Mouse (Mus musculus) MEL (cell line): ENCODE data around the gene Cyp1a1. TPM values are rescaled to one million over a fixed set of nuclear protein-coding genes. Genes with fewer than 3 reads are reported as not detected.

Experiments used
- DNase-seq: peaks from one replicate; pipeline ENCODE4 v3.0.0; 2011; ENCODE audit warnings: low read depth, low spot score
- H3K27ac ChIP-seq: 2 replicates; pipeline ENCODE4 v1.5.1; 2012; ENCODE audit warnings: low read depth, mild to moderate bottlenecking, control low read depth, low read length, moderate library complexity; ENCODE audit not compliant: control insufficient read depth
- H3K27me3 ChIP-seq, 2 experiments: fragments of 150-350 bp in 1 of 2; sonication (generic) in 1 of 2; 2 replicates each; pipeline ENCODE4 v1.6.1; 2012; ENCODE audit warnings: low read length in 2 of 2, mild to moderate bottlenecking in 2 of 2, improper control_type of control experiment in 1 of 2, moderate library complexity in 1 of 2; ENCODE audit not compliant: insufficient read depth in 2 of 2, control insufficient read depth in 1 of 2
- H3K36me3 ChIP-seq, 2 experiments: 2 replicates each; pipeline ENCODE4 v1.6.1; 2012 to 2014; ENCODE audit warnings: low read length in 2 of 2, improper control_type of control experiment in 1 of 2, inconsistent platforms in 1 of 2, mild to moderate bottlenecking in 1 of 2; ENCODE audit not compliant: insufficient read depth in 2 of 2, control insufficient read depth in 1 of 2
- H3K4me1 ChIP-seq, 2 experiments: fragments of 150-350 bp in 1 of 2; sonication (generic) in 1 of 2; 2 replicates each; pipeline ENCODE4 v1.6.1; 2012; ENCODE audit warnings: low read length in 2 of 2, improper control_type of control experiment in 1 of 2, mild to moderate bottlenecking in 1 of 2; ENCODE audit not compliant: insufficient read depth in 2 of 2, control insufficient read depth in 1 of 2
- H3K4me3 ChIP-seq, 2 experiments: fragments of 150-350 bp in 1 of 2; sonication (generic) in 1 of 2; 2 replicates each; pipeline ENCODE4 v1.5.1; 2012; ENCODE audit warnings: low read depth in 2 of 2, low read length in 2 of 2, mild to moderate bottlenecking in 2 of 2, moderate library complexity in 2 of 2, control low read depth in 1 of 2, improper control_type of control experiment in 1 of 2; ENCODE audit not compliant: control insufficient read depth in 1 of 2, insufficient read depth in 1 of 2
- H3K79me2 ChIP-seq: 2 replicates; pipeline ENCODE4 v1.6.1; 2012; ENCODE audit warnings: mild to moderate bottlenecking, low read length, moderate library complexity; ENCODE audit not compliant: control insufficient read depth, poor library complexity, insufficient read depth
- H3K9ac ChIP-seq: 2 replicates; pipeline ENCODE4 v1.6.1; 2012; ENCODE audit warnings: low read depth, mild to moderate bottlenecking, control low read depth, low read length, moderate library complexity; ENCODE audit not compliant: control insufficient read depth, poor library complexity, severe bottlenecking
- H3K9me3 ChIP-seq: fragments of 150-350 bp; sonication (generic); replicated peaks from 2 replicates; pipeline ENCODE4 v1.6.1; 2012; ENCODE audit warnings: mild to moderate bottlenecking, low read length, improper control_type of control experiment, moderate library complexity; ENCODE audit not compliant: insufficient read depth
- BHLHE40 ChIP-seq: IDR thresholded peaks from 2 replicates; pipeline ENCODE4 v1.6.1; 2012; ENCODE audit warnings: low read depth, mild to moderate bottlenecking, inconsistent platforms, low read length, improper control_type of control experiment, borderline replicate concordance
- CTCF ChIP-seq, 3 experiments: IDR thresholded peaks in 2 of 3; conservative IDR thresholded peaks in 1 of 3; 2 replicates each; pipeline ENCODE4 v1.5.1; 2011 to 2012; ENCODE audit warnings: low read length in 3 of 3, low read depth in 2 of 3, mild to moderate bottlenecking in 2 of 3, improper control_type of control experiment in 1 of 3, inconsistent platforms in 1 of 3, mixed read lengths in 1 of 3, moderate library complexity in 1 of 3; ENCODE audit not compliant: control insufficient read depth in 1 of 3, insufficient read depth in 1 of 3, poor library complexity in 1 of 3, severe bottlenecking in 1 of 3
- E2F4 ChIP-seq: IDR thresholded peaks from 2 replicates; pipeline ENCODE4 v1.6.1; 2011; ENCODE audit warnings: low read depth, low read length, improper control_type of control experiment, borderline replicate concordance
- ELF1 ChIP-seq: IDR thresholded peaks from 2 replicates; pipeline ENCODE4 v1.6.1; 2014; ENCODE audit warnings: low read depth, mild to moderate bottlenecking, inconsistent platforms, low read length, improper control_type of control experiment, moderate library complexity
- ETS1 ChIP-seq: IDR thresholded peaks from 2 replicates; pipeline ENCODE4 v1.6.1; 2012; ENCODE audit warnings: low read depth, mild to moderate bottlenecking, inconsistent platforms, low read length, improper control_type of control experiment, moderate library complexity
- GABPA ChIP-seq: IDR thresholded peaks from 2 replicates; pipeline ENCODE4 v1.6.1; 2012; ENCODE audit warnings: low read depth, mild to moderate bottlenecking, inconsistent platforms, low read length, improper control_type of control experiment, moderate library complexity
- GATA1 ChIP-seq: IDR thresholded peaks from 2 replicates; pipeline ENCODE4 v1.6.1; 2011; ENCODE audit warnings: low read depth, low read length, improper control_type of control experiment
- HCFC1 ChIP-seq: IDR thresholded peaks from 2 replicates; pipeline ENCODE4 v1.6.1; 2012; ENCODE audit warnings: low read depth, mild to moderate bottlenecking, inconsistent platforms, low read length, improper control_type of control experiment, moderate library complexity
- JUND ChIP-seq: IDR thresholded peaks from 2 replicates; pipeline ENCODE4 v1.6.1; 2011; ENCODE audit warnings: low read depth, mild to moderate bottlenecking, improper control_type of control experiment, low read length
- MAZ ChIP-seq: IDR thresholded peaks from 2 replicates; pipeline ENCODE4 v1.6.1; 2012; ENCODE audit warnings: low read depth, mild to moderate bottlenecking, inconsistent platforms, low read length, improper control_type of control experiment
- MEF2A ChIP-seq: IDR thresholded peaks from 2 replicates; pipeline ENCODE4 v1.6.1; 2014; ENCODE audit warnings: low read depth, mild to moderate bottlenecking, inconsistent platforms, low read length, improper control_type of control experiment; ENCODE audit not compliant: poor library complexity, insufficient replicate concordance, severe bottlenecking; ENCODE audit errors: extremely low read depth
- MXI1 ChIP-seq: IDR thresholded peaks from 2 replicates; pipeline ENCODE4 v1.6.1; 2011; ENCODE audit warnings: mild to moderate bottlenecking, low read depth, low read length, improper control_type of control experiment
- MYC ChIP-seq: IDR thresholded peaks from 2 replicates; pipeline ENCODE4 v1.6.1; 2011; ENCODE audit warnings: low read depth, mild to moderate bottlenecking, low read length, improper control_type of control experiment, moderate library complexity
- NELFE ChIP-seq: IDR thresholded peaks from 2 replicates; pipeline ENCODE4 v1.6.1; 2011; ENCODE audit warnings: low read depth, low read length, improper control_type of control experiment
- POLR2A ChIP-seq, 2 experiments: IDR thresholded peaks; 2 replicates each; pipeline ENCODE4 v1.6.1; 2011 to 2012; ENCODE audit warnings: low read length in 2 of 2, mild to moderate bottlenecking in 2 of 2, control low read depth in 1 of 2, improper control_type of control experiment in 1 of 2, low read depth in 1 of 2, moderate library complexity in 1 of 2; ENCODE audit not compliant: control insufficient read depth in 1 of 2, insufficient read depth in 1 of 2, poor library complexity in 1 of 2
- POLR2AphosphoS2 ChIP-seq: IDR thresholded peaks from 2 replicates; pipeline ENCODE4 v1.6.1; 2011; ENCODE audit warnings: low read length, improper control_type of control experiment
- POLR2AphosphoS5 ChIP-seq: IDR thresholded peaks from 2 replicates; pipeline ENCODE4 v1.6.1; 2012; ENCODE audit warnings: low read depth, borderline replicate concordance, mild to moderate bottlenecking, inconsistent platforms, low read length, moderate library complexity, mixed read lengths
- RAD21 ChIP-seq: IDR thresholded peaks from 2 replicates; pipeline ENCODE4 v1.6.1; 2011; ENCODE audit warnings: mild to moderate bottlenecking, low read depth, low read length, improper control_type of control experiment
- RCOR1 ChIP-seq: IDR thresholded peaks from 2 replicates; pipeline ENCODE4 v1.6.1; 2012; ENCODE audit warnings: low read depth, mild to moderate bottlenecking, inconsistent platforms, low read length, improper control_type of control experiment
- SIN3A ChIP-seq: IDR thresholded peaks from 2 replicates; pipeline ENCODE4 v1.6.1; 2012; ENCODE audit warnings: low read length, improper control_type of control experiment, inconsistent platforms
- TCF12 ChIP-seq: IDR thresholded peaks from 2 replicates; pipeline ENCODE4 v1.6.1; 2014; ENCODE audit warnings: low read depth, mild to moderate bottlenecking, inconsistent platforms, low read length, improper control_type of control experiment, moderate library complexity
- USF1 ChIP-seq: IDR thresholded peaks from 2 replicates; pipeline ENCODE4 v1.6.1; 2014; ENCODE audit warnings: low read depth, mild to moderate bottlenecking, inconsistent platforms, low read length, improper control_type of control experiment, moderate library complexity
- USF2 ChIP-seq, 2 experiments: IDR thresholded peaks; 2 replicates each; pipeline ENCODE4 v1.6.1; 2011 to 2012; ENCODE audit warnings: improper control_type of control experiment in 2 of 2, low read length in 2 of 2, borderline replicate concordance in 1 of 2, inconsistent platforms in 1 of 2, low read depth in 1 of 2, mild to moderate bottlenecking in 1 of 2; ENCODE audit not compliant: insufficient read depth in 1 of 2
- ZKSCAN1 ChIP-seq: IDR thresholded peaks from 2 replicates; pipeline ENCODE4 v1.6.1; 2012; ENCODE audit warnings: low read depth, mild to moderate bottlenecking, inconsistent platforms, low read length, improper control_type of control experiment, moderate library complexity
- ZMIZ1 ChIP-seq: IDR thresholded peaks from 2 replicates; pipeline ENCODE4 v1.6.1; 2012; ENCODE audit warnings: low read depth, mild to moderate bottlenecking, inconsistent platforms, low read length, improper control_type of control experiment, moderate library complexity
- ZNF384 ChIP-seq: IDR thresholded peaks from 2 replicates; pipeline ENCODE4 v1.6.1; 2012; ENCODE audit warnings: low read depth, mild to moderate bottlenecking, inconsistent platforms, low read length, improper control_type of control experiment
- polyA plus RNA-seq, 2 experiments: library from polyadenylated mRNA; stranded (reverse) in 1 of 2; unstranded in 1 of 2; fragments of >175 nt in 1 of 2; fragments of >200 nt in 1 of 2; gene quantifications; 2 replicates each; pipeline versions ENCODE4 v1.2.1 to v1.2.4; 2012; ENCODE audit warnings: low replicate concordance in 2 of 2, low read depth in 1 of 2; ENCODE audit not compliant: insufficient read length in 2 of 2, insufficient read depth in 1 of 2, missing spikeins in 1 of 2
- total RNA-seq: library from RNA; depleted of rRNA; stranded (reverse); fragments of 300-350 nt; gene quantifications from 2 replicates; pipeline ENCODE4 v1.2.3, GENCODE M21; 2012

Gene Cyp1a1
- total and polyA plus RNA-seq, 3 experiments = 0.04 to 0.26 TPM; not detected in 1

DNA sequence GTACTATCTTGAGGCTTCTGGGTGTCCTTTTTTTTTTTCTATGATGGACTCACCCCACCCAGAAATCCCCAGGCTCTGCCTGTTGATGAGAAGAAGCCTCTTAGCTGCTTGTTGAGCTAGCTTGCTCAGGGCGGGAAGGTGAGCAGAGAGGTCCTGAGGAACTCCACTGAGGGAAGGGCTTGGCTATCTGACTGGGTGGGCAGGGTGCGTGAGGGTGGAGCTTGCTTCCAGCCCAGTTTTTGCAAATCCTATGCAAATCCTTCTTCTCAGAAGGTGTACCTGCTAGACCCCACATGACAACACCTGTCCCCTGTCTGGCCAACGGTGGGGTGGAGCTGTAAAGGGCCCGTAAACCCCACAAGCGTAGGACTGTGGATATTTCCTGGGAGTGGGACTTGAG lies 34.4 kb upstream of the Cyp1a1 start, which contains the start of gene Csk:
Gene Csk, minus strand, starts transcription at position 349 of the 400 bp plus-strand sequence.
- DNase-seq = no peak
- H3K9me3 ChIP-seq = no peaks in the 10 kb centered on the region
- no peaks in the 10 kb centered on the region for H3K27me3 ChIP-seq
- H3K4me3 ChIP-seq = no peak within 1 kb of the TSS
- H3K27ac ChIP-seq = no peak within 1 kb of the TSS
- no peaks in the 10 kb centered on the region for H3K79me2 ChIP-seq
- TF ChIP-seq MXI1 (no peak), ZNF384 (no peak), POLR2A (IDR thresholded peaks at IDR 0.05; ENCODE audit: control insufficient read depth in 1 of 2, insufficient read depth in 1 of 2, low read depth in 1 of 2, low read length in 2 of 2, poor library complexity in 1 of 2) (no peak), SIN3A (no peak), TCF12 (no peak), ZKSCAN1 (no peak), NELFE (no peak), USF1 (no peak), E2F4 (no peak), MYC (no peak), CTCF (IDR thresholded peaks at IDR 0.05 in 2 of 3, conservative IDR thresholded peaks at IDR 0.05 in 1 of 3; ENCODE audit: control insufficient read depth in 1 of 3, insufficient read depth in 1 of 3, low read depth in 2 of 3, low read length in 3 of 3, poor library complexity in 1 of 3, severe bottlenecking in 1 of 3) (no peak), MEF2A (no peak), POLR2AphosphoS5 (no peak), GABPA (no peak), RAD21 (no peak), JUND (no peak), POLR2AphosphoS2 (no peak), GATA1 (no peak), RCOR1 (no peak), MAZ (no peak)
- TF ChIP-seq, all 39 proteins: peak for 0
- H3K36me3 ChIP-seq = peaks cover 0 to 14% of the 10 kb centered on the region in 2 experiments; a peak in 2 of 4 replicates
- peaks cover 2 to 19% of the 10 kb centered on the region in 2 experiments; a peak in 3 of 4 replicates for H3K4me1 ChIP-seq
- H3K9ac ChIP-seq = no peak within 1 kb of the TSS

GRCm38 (mm10) chr9:57654966-57655365 lies 32.8 kb upstream of the Cyp1a1 start:
- no peak for TF ChIP-seq ETS1
- no peak for TF ChIP-seq CTCF (IDR thresholded peaks at IDR 0.05 in 2 of 3, conservative IDR thresholded peaks at IDR 0.05 in 1 of 3; ENCODE audit: control insufficient read depth in 1 of 3, insufficient read depth in 1 of 3, low read depth in 2 of 3, low read length in 3 of 3, poor library complexity in 1 of 3, severe bottlenecking in 1 of 3)
- no peak for TF ChIP-seq NELFE
- TF ChIP-seq GATA1 = no peak
- no peak for TF ChIP-seq TCF12
- TF ChIP-seq BHLHE40 = no peak
- TF ChIP-seq POLR2AphosphoS5 = no peak
- TF ChIP-seq ELF1 = no peak
- no peak for TF ChIP-seq JUND
- no peak for TF ChIP-seq ZMIZ1
- TF ChIP-seq ZNF384 = no peak
- TF ChIP-seq HCFC1 = no peak
- TF ChIP-seq MXI1 = no peak
- TF ChIP-seq MAZ = no peak
- no peak for TF ChIP-seq SIN3A
- TF ChIP-seq USF2 (IDR thresholded peaks at IDR 0.05; ENCODE audit: borderline replicate concordance in 1 of 2, insufficient read depth in 1 of 2, low read depth in 1 of 2, low read length in 2 of 2) = no peak
- Histone ChIP-seq H3K4me1 (peaks cover 2 to 14% of the 10 kb centered on the region in 2 experiments; a peak in 3 of 4 replicates), H3K36me3 (peaks cover 0 to 12% of the 10 kb centered on the region in 2 experiments; a peak in 2 of 4 replicates), H3K9ac (no peak overlapping the region), H3K9me3 (no peaks in the 10 kb centered on the region), H3K27me3 (no peaks in the 10 kb centered on the region), H3K27ac (no peak overlapping the region), H3K79me2 (no peaks in the 10 kb centered on the region), H3K4me3 (no peak overlapping the region)
- no peak for DNase-seq
